Mouse (Mus musculus): ENCODE data around the gene Med12. TPM values are rescaled to one million over a fixed set of nuclear protein-coding genes. Genes with fewer than 3 reads are reported as not detected.

The Med12 gene
- total and polyA plus RNA-seq, 3 experiments: 20.9 to 68.0 TPM; not detected in 1

DNA sequence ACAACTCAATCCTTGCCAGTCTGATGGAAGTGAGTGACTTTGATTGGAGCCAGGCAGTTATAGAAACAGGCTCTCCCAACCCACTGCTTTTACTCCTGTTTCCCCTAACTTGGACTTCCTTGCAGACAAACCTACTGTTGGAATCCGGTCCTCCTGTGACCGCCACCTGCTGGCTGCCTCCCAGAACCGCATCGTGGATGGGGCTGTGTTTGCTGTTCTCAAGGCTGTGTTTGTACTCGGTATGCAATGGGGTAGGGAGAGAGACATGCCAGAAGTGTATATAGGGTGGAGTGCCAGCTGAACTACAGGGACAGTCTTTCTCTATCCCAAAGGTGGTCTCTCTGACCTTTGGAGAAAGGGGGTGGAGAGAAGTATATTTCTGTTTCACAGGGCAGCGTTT lies 11.7 kb downstream of the Med12 start:
- H3K9ac ChIP-seq (ENCODE audit: control insufficient read depth, low read depth, low read length, poor library complexity, severe bottlenecking): no peak overlapping the region
- H3K27me3 ChIP-seq (ENCODE audit: control insufficient read depth in 1 of 2, insufficient read depth in 2 of 2, low read length in 2 of 2): no peaks in the 10 kb centered on the region
- H3K9me3 ChIP-seq (replicated peaks; ENCODE audit: insufficient read depth, low read length): no peaks in the 10 kb centered on the region
- DNase-seq (ENCODE audit: low read depth, low spot score): peak; percentile 63
- no peaks in the 10 kb centered on the region for H3K79me2 ChIP-seq (ENCODE audit: control insufficient read depth, insufficient read depth, low read length, poor library complexity)
- H3K27ac ChIP-seq (ENCODE audit: control insufficient read depth, low read depth, low read length): no peak overlapping the region
- peaks cover 11 to 32% of the 10 kb centered on the region in 2 experiments for H3K36me3 ChIP-seq (ENCODE audit: control insufficient read depth in 1 of 2, insufficient read depth in 2 of 2, low read length in 2 of 2)
- H3K4me3 ChIP-seq (ENCODE audit: control insufficient read depth in 1 of 2, insufficient read depth in 1 of 2, low read depth in 2 of 2, low read length in 2 of 2): no peak overlapping the region
- H3K4me1 ChIP-seq (ENCODE audit: control insufficient read depth in 1 of 2, insufficient read depth in 2 of 2, low read length in 2 of 2): peaks cover 23 to 30% of the 10 kb centered on the region in 2 experiments
- TF ChIP-seq ZC3H11A (IDR thresholded peaks at IDR 0.05; ENCODE audit: low read depth, low read length) (peak; percentile 27; the same call in 1 of the 2 replicates), RAD21 (IDR thresholded peaks at IDR 0.05; ENCODE audit: low read depth, low read length) (peak; percentile 27), SMC3 (IDR thresholded peaks at IDR 0.05; ENCODE audit: low read depth, low read length) (peak; percentile 70), MYB (IDR thresholded peaks at IDR 0.05; ENCODE audit: low read depth, low read length) (no peak), EP300 (IDR thresholded peaks at IDR 0.05; ENCODE audit: low read depth in 1 of 2, low read length in 2 of 2) (no peak), POLR2AphosphoS2 (IDR thresholded peaks at IDR 0.05; ENCODE audit: low read length) (no peak), TCF12 (IDR thresholded peaks at IDR 0.05; ENCODE audit: low read depth, low read length) (no peak), TAL1 (IDR thresholded peaks at IDR 0.05; ENCODE audit: low read length) (no peak), HCFC1 (IDR thresholded peaks at IDR 0.05; ENCODE audit: low read depth, low read length) (no peak), MAZ (IDR thresholded peaks at IDR 0.05; ENCODE audit: low read depth, low read length) (no peak), MAX (IDR thresholded peaks at IDR 0.05; ENCODE audit: low read length) (no peak), ETS1 (IDR thresholded peaks at IDR 0.05; ENCODE audit: low read depth, low read length) (no peak), CTCF (IDR thresholded peaks at IDR 0.05 in 2 of 3, conservative IDR thresholded peaks at IDR 0.05 in 1 of 3; ENCODE audit: control insufficient read depth in 1 of 3, insufficient read depth in 1 of 3, low read depth in 2 of 3, low read length in 3 of 3, poor library complexity in 1 of 3, severe bottlenecking in 1 of 3) (peak; percentile 63 to 73 (median 65)), SIN3A (IDR thresholded peaks at IDR 0.05; ENCODE audit: low read length) (no peak)

DNA sequence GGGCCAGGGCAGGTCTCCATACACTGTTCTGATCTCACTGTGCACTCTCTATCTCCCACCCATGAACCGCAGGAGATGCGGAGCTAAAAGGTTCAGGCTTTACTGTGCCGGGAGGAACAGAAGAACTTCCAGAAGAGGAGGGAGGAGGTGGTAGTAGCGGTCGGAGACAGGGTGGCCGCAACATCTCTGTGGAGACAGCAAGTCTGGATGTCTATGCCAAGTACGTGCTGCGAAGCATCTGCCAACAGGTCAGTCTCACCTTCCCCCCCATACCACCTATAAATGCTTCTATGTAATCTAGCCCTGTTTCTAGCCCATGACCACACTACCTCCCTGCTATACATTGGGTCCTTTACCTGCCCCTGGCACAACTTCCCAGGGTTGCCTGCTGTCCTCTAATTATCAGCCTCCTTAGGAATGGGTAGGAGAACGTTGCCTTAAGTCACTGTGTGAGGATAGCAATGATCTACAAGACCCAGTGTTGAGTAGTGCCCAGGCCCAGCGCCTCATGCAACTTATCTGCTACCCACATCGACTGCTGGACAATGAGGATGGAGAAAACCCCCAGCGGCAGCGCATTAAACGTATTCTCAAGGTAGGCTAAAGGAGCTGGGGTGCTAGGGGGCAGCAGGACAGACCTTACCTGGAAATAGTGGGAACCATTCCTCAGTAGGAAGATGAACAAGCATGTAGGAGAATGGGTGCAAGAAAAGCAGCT lies 12.3 kb downstream of the Med12 start:
- peaks cover 23 to 30% of the 10 kb centered on the region in 2 experiments for H3K4me1 ChIP-seq (ENCODE audit: control insufficient read depth in 1 of 2, insufficient read depth in 2 of 2, low read length in 2 of 2)
- no peak overlapping the region for H3K27ac ChIP-seq (ENCODE audit: control insufficient read depth, low read depth, low read length)
- peaks cover 13 to 36% of the 10 kb centered on the region in 2 experiments for H3K36me3 ChIP-seq (ENCODE audit: control insufficient read depth in 1 of 2, insufficient read depth in 2 of 2, low read length in 2 of 2)

More for the DNA sequence above, 12.3 kb downstream of the Med12 start:
- DNase-seq (ENCODE audit: low read depth, low spot score): no peak
- H3K9ac ChIP-seq (ENCODE audit: control insufficient read depth, low read depth, low read length, poor library complexity, severe bottlenecking): no peak overlapping the region
- TF ChIP-seq ZMIZ1 (IDR thresholded peaks at IDR 0.05; ENCODE audit: low read depth, low read length): no peak
- no peak for TF ChIP-seq CHD2 (IDR thresholded peaks at IDR 0.05; ENCODE audit: low read length)
- no peak for TF ChIP-seq JUND (IDR thresholded peaks at IDR 0.05; ENCODE audit: low read depth, low read length)
- TF ChIP-seq MAX (IDR thresholded peaks at IDR 0.05; ENCODE audit: low read length): no peak
- TF ChIP-seq TBP (IDR thresholded peaks at IDR 0.05; ENCODE audit: low read depth, low read length): no peak
- TF ChIP-seq MEF2A (IDR thresholded peaks at IDR 0.05; ENCODE audit: extremely low read depth, insufficient replicate concordance, low read depth, low read length, poor library complexity, severe bottlenecking): no peak
- no peak for TF ChIP-seq KAT2A (conservative IDR thresholded peaks at IDR 0.05; ENCODE audit: low read depth, low read length)
- no peak for TF ChIP-seq POLR2AphosphoS5 (IDR thresholded peaks at IDR 0.05; ENCODE audit: borderline replicate concordance, low read depth, low read length)
- TF ChIP-seq UBTF (IDR thresholded peaks at IDR 0.05; ENCODE audit: borderline replicate concordance, insufficient read depth, low read depth, low read length): no peak
- no peak for TF ChIP-seq ZKSCAN1 (IDR thresholded peaks at IDR 0.05; ENCODE audit: low read depth, low read length)
- no peak for TF ChIP-seq ZC3H11A (IDR thresholded peaks at IDR 0.05; ENCODE audit: low read depth, low read length)
- H3K9me3 ChIP-seq (replicated peaks; ENCODE audit: insufficient read depth, low read length): no peaks in the 10 kb centered on the region
- no peaks in the 10 kb centered on the region for H3K27me3 ChIP-seq (ENCODE audit: control insufficient read depth in 1 of 2, insufficient read depth in 2 of 2, low read length in 2 of 2)
- H3K4me3 ChIP-seq (ENCODE audit: control insufficient read depth in 1 of 2, insufficient read depth in 1 of 2, low read depth in 2 of 2, low read length in 2 of 2): no peak overlapping the region
- no peaks in the 10 kb centered on the region for H3K79me2 ChIP-seq (ENCODE audit: control insufficient read depth, insufficient read depth, low read length, poor library complexity)

All from MEL (cell line).